Mouse (Mus musculus) ZHBTc4 (cell line): Measurements from ENCODE around the gene Ntn5.

Experiments
- DNase-seq: peaks from one replicate; pipeline ENCODE4 v3.0.0-alpha.2; 2011; ENCODE audit warnings: low read depth, low spot score

Gene Ntn5

GRCm38 (mm10) chr7:45725713-45726112 is 41.9 kb downstream of the Ntn5 start, which contains the start of gene Spaca4:
TSS of gene Spaca4 (minus strand) at chr7:45725813.
- DNase-seq, result peak; percentile 34

GRCm38 (mm10) chr7:45726419-45726818 is 42.6 kb downstream of the Ntn5 start:
- no peak for DNase-seq

- no peak for DNase-seq
Measured at GRCm38 (mm10) chr7:45727625-45728024, 43.8 kb downstream of the Ntn5 start.

GRCm38 (mm10) chr7:45730727-45731431 is 47.1 kb downstream of the Ntn5 start:
- DNase-seq, result peak; percentile 94

- no peak for DNase-seq
Measured at GRCm38 (mm10) chr7:45733477-45733876, 49.7 kb downstream of the Ntn5 start.

GRCm38 (mm10) chr7:45739162-45739763 is 55.4 kb downstream of the Ntn5 start:
- peak; percentile 71 for DNase-seq

- DNase-seq, result peak; percentile 53
Measured at GRCm38 (mm10) chr7:45739820-45740219, 56.0 kb downstream of the Ntn5 start.

- no peak for DNase-seq
Measured at GRCm38 (mm10) chr7:45741308-45741707, 57.5 kb downstream of the Ntn5 start.

- DNase-seq, result no peak
Measured at GRCm38 (mm10) chr7:45741777-45742176, 58.0 kb downstream of the Ntn5 start.

- DNase-seq, result peak; percentile 63
Measured at GRCm38 (mm10) chr7:45742338-45742737, 58.5 kb downstream of the Ntn5 start.
